Comparison of ENCODE assay signal across 25 mouse cellular contexts in genomic region chr14:54471467-54471866, GRCm38 (mm10). TPM values are rescaled to one million over a fixed set of nuclear protein-coding genes. Genes with fewer than 3 reads are reported as not detected.
DNase-seq lines count a peak whose midpoint lies in the region; ATAC-seq and TF ChIP-seq lines count a peak whose summit lies in the region.
"Had no signal": no experiment of that assay in that cellular context is flagged by ENCODE, and none has a peak within 500 bp of the region (broad histone marks: within the 10 kb centered on the region; RNA-seq: fewer than 3 reads in every experiment).

No protein-coding gene starts in this region.

- no peak for ATAC-seq in heart, embryonic 12.5 days (ENCODE audit: insufficient number of reproducible peaks, low FRiP score)
- no peak for ATAC-seq in liver, postnatal 0 days
- no peak for ATAC-seq in liver, embryonic 11.5 days (replicated peaks; ENCODE audit: low FRiP score)
- ATAC-seq in lung, embryonic 15.5 days (ENCODE audit: borderline replicate concordance, extremely low read depth, low FRiP score, low TSS enrichment), result no peak
- ATAC-seq: forebrain, embryonic 13.5 days; forebrain, embryonic 16.5 days had no signal

- H3K27ac ChIP-seq in heart, embryonic 12.5 days (ENCODE audit: poor library complexity, severe bottlenecking), result no peak overlapping the region
- H3K27ac ChIP-seq in liver, postnatal 0 days (ENCODE audit: low read depth), result no peak overlapping the region
- H3K27ac ChIP-seq in liver, embryonic 11.5 days (ENCODE audit: low read depth, low read length), result no peak overlapping the region
- H3K27ac ChIP-seq in lung, embryonic 15.5 days, result peak overlapping the region; percentile 29; the same call in 1 of the 2 replicates
- H3K27ac ChIP-seq in MEL (ENCODE audit: control insufficient read depth, low read depth, low read length), result no peak overlapping the region
- H3K27ac ChIP-seq: forebrain, embryonic 10.5 days; forebrain, embryonic 13.5 days; heart, embryonic 10.5 days; hindbrain, embryonic 12.5 days; hindbrain, embryonic 15.5 days had no signal

- no peaks in the 10 kb centered on the region for H3K9me3 ChIP-seq in heart, embryonic 12.5 days (replicated peaks)
- H3K9me3 ChIP-seq in liver, postnatal 0 days (ENCODE audit: low read length), result no peaks in the 10 kb centered on the region
- no peaks in the 10 kb centered on the region for H3K9me3 ChIP-seq in liver, embryonic 11.5 days (ENCODE audit: control insufficient read depth, low read length)
- no peaks in the 10 kb centered on the region for H3K9me3 ChIP-seq in lung, embryonic 15.5 days
- no peaks in the 10 kb centered on the region for H3K9me3 ChIP-seq in MEL (replicated peaks; ENCODE audit: insufficient read depth, low read length)
- H3K9me3 ChIP-seq: forebrain, embryonic 10.5 days; forebrain, embryonic 13.5 days; heart, embryonic 10.5 days; hindbrain, embryonic 12.5 days; hindbrain, embryonic 15.5 days had no signal

- 0 out of 4 replicates have a peak, but pooled peaks of 1 of the 2 experiments have one; percentile 10 for TF ChIP-seq POLR2A in MEL (IDR thresholded peaks at IDR 0.05; ENCODE audit: control insufficient read depth in 1 of 2, insufficient read depth in 1 of 2, low read depth in 1 of 2, low read length in 2 of 2, poor library complexity in 1 of 2)

- H3K4me1 ChIP-seq in heart, embryonic 12.5 days (replicated peaks), result peaks cover 11% of the 10 kb centered on the region
- H3K4me1 ChIP-seq in liver, postnatal 0 days (ENCODE audit: insufficient read depth), result peaks cover 9% of the 10 kb centered on the region
- peaks cover 7% of the 10 kb centered on the region for H3K4me1 ChIP-seq in liver, embryonic 11.5 days (replicated peaks; ENCODE audit: control insufficient read depth, insufficient read depth, low read length)
- peaks cover 21% of the 10 kb centered on the region for H3K4me1 ChIP-seq in lung, embryonic 15.5 days
- peaks cover 2 to 8% of the 10 kb centered on the region in 2 experiments for H3K4me1 ChIP-seq in MEL (ENCODE audit: control insufficient read depth in 1 of 2, insufficient read depth in 2 of 2, low read length in 2 of 2)

- H3K27me3 ChIP-seq in heart, embryonic 12.5 days (replicated peaks), result no peaks in the 10 kb centered on the region
- H3K27me3 ChIP-seq in liver, postnatal 0 days (ENCODE audit: insufficient read depth, low read length), result peaks cover 8% of the 10 kb centered on the region
- peaks cover 19% of the 10 kb centered on the region for H3K27me3 ChIP-seq in liver, embryonic 11.5 days (replicated peaks; ENCODE audit: control insufficient read depth, insufficient read depth, low read length)
- no peaks in the 10 kb centered on the region for H3K27me3 ChIP-seq in lung, embryonic 15.5 days
- no peaks in the 10 kb centered on the region for H3K27me3 ChIP-seq in MEL (ENCODE audit: control insufficient read depth in 1 of 2, insufficient read depth in 2 of 2, low read length in 2 of 2)
- H3K27me3 ChIP-seq: forebrain, embryonic 13.5 days; hindbrain, embryonic 12.5 days; hindbrain, embryonic 15.5 days; Patski had no signal

- H3K79me2 ChIP-seq in MEL (ENCODE audit: control insufficient read depth, insufficient read depth, low read length, poor library complexity), result peaks cover 4% of the 10 kb centered on the region; the same call in 1 of the 2 replicates

- DNase-seq in heart, adult 11 months, result peak; percentile 40
- DNase-seq in liver, postnatal 0 days, result no peak
- DNase-seq in liver, embryonic 11.5 days (ENCODE audit: low spot score), result no peak
- DNase-seq in lung, adult 18-20 months, result no peak
- peak; percentile 46 for DNase-seq in MEL (ENCODE audit: low read depth, low spot score)
- DNase-seq in thymus, postnatal 36 days, result no peak
- DNase-seq: adrenal gland, postnatal 10 days; adrenal gland, postnatal 36 days; cerebellum, adult 18-20 months; cerebellum, adult 9-10 months; cerebellum, postnatal 14 days; gastrocnemius, postnatal 10 days; gastrocnemius, postnatal 36 days had no signal

- WGBS in heart, embryonic 12.5 days, result 93% methylated on average over 2 of the region's 2 CpGs
- 83% methylated on average over 2 of the region's 2 CpGs for WGBS in liver, postnatal 0 days (ENCODE audit: insufficient replicate concordance)
- 75% methylated on average over 2 of the region's 2 CpGs for WGBS in liver, embryonic 11.5 days
- WGBS in lung, embryonic 15.5 days, result 85% methylated on average over 2 of the region's 2 CpGs

- TF ChIP-seq RAD21 in MEL (IDR thresholded peaks at IDR 0.05; ENCODE audit: low read depth, low read length), result no peak

- no peak overlapping the region for H3K4me2 ChIP-seq in heart, embryonic 12.5 days
- no peak overlapping the region for H3K4me2 ChIP-seq in liver, postnatal 0 days (ENCODE audit: low read depth, low read length)
- no peak overlapping the region for H3K4me2 ChIP-seq in liver, embryonic 11.5 days
- H3K4me2 ChIP-seq in lung, embryonic 15.5 days, result no peak overlapping the region
- H3K4me2 ChIP-seq: forebrain, embryonic 13.5 days; hindbrain, embryonic 12.5 days; hindbrain, embryonic 15.5 days had no signal

- 0 out of 2 replicates have a peak, but pooled peaks have one; percentile 4 for TF ChIP-seq EP300 in liver, postnatal 0 days (IDR thresholded peaks at IDR 0.05; ENCODE audit: low read depth)
- peak in 1 of 2 experiments; percentile 49; a peak in 1 of 4 replicates for TF ChIP-seq EP300 in MEL (IDR thresholded peaks at IDR 0.05; ENCODE audit: low read depth in 1 of 2, low read length in 2 of 2)

- H3K9ac ChIP-seq in heart, embryonic 12.5 days, result no peak overlapping the region
- H3K9ac ChIP-seq in liver, postnatal 0 days (replicated peaks), result no peak overlapping the region; the same call in 1 of the 2 replicates
- no peak overlapping the region for H3K9ac ChIP-seq in liver, embryonic 11.5 days (ENCODE audit: low read depth, low read length)
- no peak overlapping the region for H3K9ac ChIP-seq in lung, embryonic 15.5 days
- no peak overlapping the region for H3K9ac ChIP-seq in MEL (ENCODE audit: control insufficient read depth, low read depth, low read length, poor library complexity, severe bottlenecking)
- H3K9ac ChIP-seq: forebrain, embryonic 13.5 days; hindbrain, embryonic 12.5 days; hindbrain, embryonic 15.5 days had no signal

- TF ChIP-seq CTCF in liver, postnatal 0 days (IDR thresholded peaks at IDR 0.05; ENCODE audit: low read depth), result no peak
- TF ChIP-seq CTCF in MEL (IDR thresholded peaks at IDR 0.05 in 2 of 3, conservative IDR thresholded peaks at IDR 0.05 in 1 of 3; ENCODE audit: control insufficient read depth in 1 of 3, insufficient read depth in 1 of 3, low read depth in 2 of 3, low read length in 3 of 3, poor library complexity in 1 of 3, severe bottlenecking in 1 of 3), result no peak

- no peak overlapping the region for H3K4me3 ChIP-seq in heart, embryonic 12.5 days
- no peak overlapping the region for H3K4me3 ChIP-seq in liver, postnatal 0 days (ENCODE audit: low read depth, low read length)
- no peak overlapping the region for H3K4me3 ChIP-seq in liver, embryonic 11.5 days (ENCODE audit: low read depth, low read length)
- H3K4me3 ChIP-seq in lung, embryonic 15.5 days, result no peak overlapping the region
- no peak overlapping the region for H3K4me3 ChIP-seq in MEL (ENCODE audit: control insufficient read depth in 1 of 2, insufficient read depth in 1 of 2, low read depth in 2 of 2, low read length in 2 of 2)
- H3K4me3 ChIP-seq: forebrain, embryonic 10.5 days; forebrain, embryonic 13.5 days; heart, embryonic 10.5 days; hindbrain, embryonic 12.5 days; hindbrain, embryonic 15.5 days had no signal

- H3K36me3 ChIP-seq in heart, embryonic 12.5 days, result peaks cover 52% of the 10 kb centered on the region
- peaks cover 40% of the 10 kb centered on the region for H3K36me3 ChIP-seq in liver, postnatal 0 days (replicated peaks; ENCODE audit: insufficient read depth, low read length)
- peaks cover 27% of the 10 kb centered on the region for H3K36me3 ChIP-seq in liver, embryonic 11.5 days (ENCODE audit: control insufficient read depth, insufficient read depth, low read length)
- peaks cover 34% of the 10 kb centered on the region for H3K36me3 ChIP-seq in lung, embryonic 15.5 days
- peaks cover 0 to 8% of the 10 kb centered on the region in 2 experiments; a peak in 3 of 4 replicates for H3K36me3 ChIP-seq in MEL (ENCODE audit: control insufficient read depth in 1 of 2, insufficient read depth in 2 of 2, low read length in 2 of 2)

RNA-seq across cellular contexts. Expression of gene Rem2, which starts 4.4 kb away (rescaled TPM):
- polyA plus RNA-seq in heart, embryonic 12.5 days (2016; fragmentation: Nextera tagmentation; extraction: Ambion mirVana), result 1.9 and 2.4 TPM in 2 replicates
- 0.66 and 0.87 TPM in 2 replicates for polyA plus RNA-seq in liver, postnatal 0 days (2015; fragmentation: Nextera tagmentation; extraction: Ambion mirVana)
- polyA plus RNA-seq in liver, embryonic 11.5 days (2014; fragmentation: Nextera tagmentation; extraction: Ambion mirVana), result 0.29 and 0.78 TPM in 2 replicates
- polyA plus RNA-seq in lung, embryonic 15.5 days (2015; fragmentation: Nextera tagmentation; extraction: Ambion mirVana), result 14.6 and 16.2 TPM in 2 replicates
- total RNA-seq in MEL (2012; rRNA removed), result 28.6 and 38.8 TPM in 2 replicates
- polyA plus RNA-seq in MEL (2012; ENCODE audit: insufficient read depth in 1 of 2, insufficient read length in 2 of 2, low read depth in 1 of 2, low replicate concordance in 2 of 2, missing spikeins in 1 of 2), result 1 to 10 TPM in 1 of 2 experiments, not detected in 1; 4.8 TPM
- total RNA-seq: gastrocnemius, adult 18-20 months; gastrocnemius, postnatal 36 days; granulocyte monocyte progenitor cell, adult 5-6 weeks; heart, postnatal 25 days had no signal

RNA-seq across cellular contexts. Expression of gene Lrp10, which starts 7.5 kb away (rescaled TPM):
- 50.3 and 55.8 TPM in 2 replicates for polyA plus RNA-seq in heart, embryonic 12.5 days (2016; fragmentation: Nextera tagmentation; extraction: Ambion mirVana)
- 20.9 and 25.3 TPM in 2 replicates for polyA plus RNA-seq in liver, postnatal 0 days (2015; fragmentation: Nextera tagmentation; extraction: Ambion mirVana)
- polyA plus RNA-seq in liver, embryonic 11.5 days (2014; fragmentation: Nextera tagmentation; extraction: Ambion mirVana), result 38.6 and 41.3 TPM in 2 replicates
- 51.5 and 57.5 TPM in 2 replicates for polyA plus RNA-seq in lung, embryonic 15.5 days (2015; fragmentation: Nextera tagmentation; extraction: Ambion mirVana)
- 53.6 and 55.4 TPM in 2 replicates for total RNA-seq in MEL (2012; rRNA removed)
- polyA plus RNA-seq in MEL (2012; ENCODE audit: insufficient read depth in 1 of 2, insufficient read length in 2 of 2, low read depth in 1 of 2, low replicate concordance in 2 of 2, missing spikeins in 1 of 2), result 100 to 1,000 TPM in 1 of 2 experiments, not detected in 1; 110 TPM

RNA-seq across cellular contexts. Expression of gene Mmp14, which starts 40.1 kb away (rescaled TPM):
- 127 and 129 TPM in 2 replicates for polyA plus RNA-seq in heart, embryonic 12.5 days (2016; fragmentation: Nextera tagmentation; extraction: Ambion mirVana)
- polyA plus RNA-seq in liver, postnatal 0 days (2015; fragmentation: Nextera tagmentation; extraction: Ambion mirVana), result 38.1 and 39.8 TPM in 2 replicates
- 56.6 and 57.6 TPM in 2 replicates for polyA plus RNA-seq in liver, embryonic 11.5 days (2014; fragmentation: Nextera tagmentation; extraction: Ambion mirVana)
- 180 and 182 TPM in 2 replicates for polyA plus RNA-seq in lung, embryonic 15.5 days (2015; fragmentation: Nextera tagmentation; extraction: Ambion mirVana)
- 19.4 and 20.1 TPM in 2 replicates for total RNA-seq in MEL (2012; rRNA removed)
- polyA plus RNA-seq in MEL (2012; ENCODE audit: insufficient read depth in 1 of 2, insufficient read length in 2 of 2, low read depth in 1 of 2, low replicate concordance in 2 of 2, missing spikeins in 1 of 2), result 10 to 100 TPM in 1 of 2 experiments, not detected in 1; 29.9 TPM
- total RNA-seq: granulocyte monocyte progenitor cell, adult 5-6 weeks had no signal

RNA-seq across cellular contexts. Expression of gene Mrpl52, which starts 44.8 kb away (rescaled TPM):
- 284 and 290 TPM in 2 replicates for polyA plus RNA-seq in heart, embryonic 12.5 days (2016; fragmentation: Nextera tagmentation; extraction: Ambion mirVana)
- 261 and 284 TPM in 2 replicates for polyA plus RNA-seq in liver, postnatal 0 days (2015; fragmentation: Nextera tagmentation; extraction: Ambion mirVana)
- polyA plus RNA-seq in liver, embryonic 11.5 days (2014; fragmentation: Nextera tagmentation; extraction: Ambion mirVana), result 309 and 329 TPM in 2 replicates
- polyA plus RNA-seq in lung, embryonic 15.5 days (2015; fragmentation: Nextera tagmentation; extraction: Ambion mirVana), result 268 and 271 TPM in 2 replicates
- 473 and 532 TPM in 2 replicates for total RNA-seq in MEL (2012; rRNA removed)
- 100 to 1,000 TPM in 1 of 2 experiments, not detected in 1; 469 TPM for polyA plus RNA-seq in MEL (2012; ENCODE audit: insufficient read depth in 1 of 2, insufficient read length in 2 of 2, low read depth in 1 of 2, low replicate concordance in 2 of 2, missing spikeins in 1 of 2)

RNA-seq across cellular contexts. Expression of gene Prmt5, which starts 45.9 kb away (rescaled TPM):
- 63.5 and 65.0 TPM in 2 replicates for polyA plus RNA-seq in heart, embryonic 12.5 days (2016; fragmentation: Nextera tagmentation; extraction: Ambion mirVana)
- 12.2 and 13.8 TPM in 2 replicates for polyA plus RNA-seq in liver, postnatal 0 days (2015; fragmentation: Nextera tagmentation; extraction: Ambion mirVana)
- polyA plus RNA-seq in liver, embryonic 11.5 days (2014; fragmentation: Nextera tagmentation; extraction: Ambion mirVana), result 98.0 and 108 TPM in 2 replicates
- polyA plus RNA-seq in lung, embryonic 15.5 days (2015; fragmentation: Nextera tagmentation; extraction: Ambion mirVana), result 83.6 and 87.0 TPM in 2 replicates
- total RNA-seq in MEL (2012; rRNA removed), result 170 and 192 TPM in 2 replicates
- 100 to 1,000 TPM in 1 of 2 experiments, not detected in 1; 167 TPM for polyA plus RNA-seq in MEL (2012; ENCODE audit: insufficient read depth in 1 of 2, insufficient read length in 2 of 2, low read depth in 1 of 2, low replicate concordance in 2 of 2, missing spikeins in 1 of 2)

Comparison
In these comparisons a context has a peak if more than half of its experiments do, and no peak if none do; other contexts are left out.
1. DNase-seq: peak in heart, adult 11 months (single experiment) and MEL (single experiment); none in liver, postnatal 0 days (single experiment), liver, embryonic 11.5 days (single experiment), lung, adult 18-20 months (0 of 2) and thymus, postnatal 36 days (0 of 2).